Mouse (Mus musculus) CH12.LX (cell line): ENCODE results near the gene Dhx40.

Experiments used
- EP300 ChIP-seq: IDR thresholded peaks from 2 replicates; pipeline ENCODE4 v1.6.1; 2011; ENCODE audit warnings: low read length, improper control_type of control experiment
- NRF1 ChIP-seq: IDR thresholded peaks from 2 replicates; pipeline ENCODE4 v1.6.1; 2014; ENCODE audit warnings: low read depth, mild to moderate bottlenecking, inconsistent platforms, low read length, improper control_type of control experiment, moderate library complexity
- POLR2A ChIP-seq: IDR thresholded peaks from 2 replicates; pipeline ENCODE4 v1.6.1; 2011; ENCODE audit warnings: low read depth, mild to moderate bottlenecking, improper control_type of control experiment, low read length
- SIN3A ChIP-seq: IDR thresholded peaks from 2 replicates; pipeline ENCODE4 v1.6.1; 2012; ENCODE audit warnings: low read length, improper control_type of control experiment, inconsistent platforms

GRCm38 (mm10) chr11:86785767-86786166 is 21.8 kb downstream of the Dhx40 start:
- TF ChIP-seq EP300 (no peak), SIN3A (no peak), POLR2A (no peak), NRF1 (no peak)
